Mouse (Mus musculus) CD4-positive naive resting alpha-beta T cell, adult 76 days (primary cell): ENCODE results near the gene Ms4a6b. TPM values are rescaled to one million over a fixed set of nuclear protein-coding genes. Genes with fewer than 3 reads are reported as not detected.

Source experiments
- total RNA-seq: library from RNA; stranded (reverse); gene quantifications from one replicate; pipeline ENCODE4 v1.2.4, GENCODE M21; 2023

Gene Ms4a6b
- total RNA-seq = 599 TPM

DNA sequence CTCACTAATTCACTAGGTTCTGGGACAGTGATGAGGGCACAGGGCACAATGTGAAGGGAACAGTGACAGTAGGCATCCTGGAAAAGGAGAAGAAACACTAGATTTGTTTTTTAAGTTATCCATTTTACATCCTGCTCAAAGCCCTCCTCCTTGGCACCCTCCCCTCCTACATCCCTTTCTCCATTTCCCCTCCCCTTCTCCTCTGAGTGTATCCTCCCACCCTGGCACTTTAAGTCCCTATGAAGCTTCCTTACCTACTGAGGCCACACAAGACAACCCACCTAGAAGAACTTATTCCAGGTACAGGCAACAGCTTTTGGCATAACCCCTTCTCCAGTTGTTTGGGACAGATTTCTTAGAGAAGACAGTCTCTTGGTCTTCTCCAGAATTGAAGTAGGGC is at the start of gene Ms4a6b:
TSS of gene Ms4a6b (plus strand) at position 267 of the 400 bp plus-strand sequence.

DNA sequence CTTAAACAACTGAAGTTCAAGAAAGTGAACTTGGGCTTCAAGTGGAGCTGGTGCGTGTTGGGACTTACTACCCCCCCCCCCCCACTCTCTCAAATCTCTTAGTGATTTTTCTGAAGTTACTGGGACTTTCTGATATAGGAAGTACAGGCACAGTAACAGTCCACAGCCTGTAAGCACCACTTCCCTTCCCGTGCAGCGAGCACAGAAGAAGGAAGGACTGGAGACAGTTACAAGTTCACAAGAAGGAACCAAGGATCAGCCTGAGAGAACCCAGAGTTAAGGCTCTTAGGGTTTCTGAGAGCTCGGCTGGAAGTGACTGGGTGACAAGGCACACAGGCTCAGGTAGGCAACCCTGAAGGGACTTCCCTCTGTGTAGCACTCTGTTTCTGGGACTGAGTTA is 47.1 kb upstream of the Ms4a6b start, which contains the start of gene Ms4a6c:
TSS of gene Ms4a6c (plus strand) at position 152 of the 400 bp plus-strand sequence.

GRCm38 (mm10) chr19:11485746-11486145 is 30.6 kb upstream of the Ms4a6b start, which contains the start of gene Gm8369:
Gm8369 (plus strand) TSS chr19:11485938.

DNA sequence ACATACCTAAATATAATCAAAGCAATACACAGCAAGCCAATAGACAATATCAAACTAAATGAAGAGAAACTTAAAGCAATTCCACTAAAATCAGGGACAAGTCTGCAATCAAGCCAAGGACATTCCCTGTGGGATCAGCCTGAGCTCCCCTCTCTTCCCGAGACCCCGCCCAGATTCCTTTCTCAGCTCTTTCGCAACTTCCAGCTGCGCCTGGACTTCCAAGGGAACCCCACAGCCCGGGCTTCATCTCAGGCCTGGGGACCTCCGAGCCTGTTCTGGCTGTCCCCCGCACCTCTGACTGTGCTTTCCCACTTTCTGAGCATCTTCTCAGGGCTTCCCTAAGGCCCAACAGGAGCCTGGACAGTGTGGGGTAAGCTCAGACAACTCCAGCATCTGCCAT is 20.3 kb downstream of the Ms4a6b start, which contains the start of gene Ms4a4d:
TSS of gene Ms4a4d (plus strand) at position 209 of the 400 bp plus-strand sequence.

Other genes with a start within 250 kb of the Ms4a6b start
- gene Ms4a5, start 232.6 kb upstream of the Ms4a6b start, total RNA-seq = not detected
- 0.15 TPM for gene Ms4a14, start 202.1 kb upstream of the Ms4a6b start, total RNA-seq
- gene Ms4a7, start 180.4 kb upstream of the Ms4a6b start, total RNA-seq = not detected
- gene Ms4a4a, start 141.0 kb upstream of the Ms4a6b start, total RNA-seq = 0.97 TPM
- gene Ms4a4c, start 111.7 kb upstream of the Ms4a6b start, total RNA-seq = 20.8 TPM
- 734 TPM for gene Ms4a4b, start 73.0 kb upstream of the Ms4a6b start, total RNA-seq
- gene Ms4a6c, start 47.1 kb upstream of the Ms4a6b start, total RNA-seq = 37.5 TPM
- 436 TPM for gene Gm8369, start 30.6 kb upstream of the Ms4a6b start, total RNA-seq
- 0.76 TPM for gene Ms4a4d, start 20.3 kb downstream of the Ms4a6b start, total RNA-seq
- 5.1 TPM for gene Ms4a6d, start 88.3 kb downstream of the Ms4a6b start, total RNA-seq
- gene Ms4a2, start 107.2 kb downstream of the Ms4a6b start, total RNA-seq = not detected
- not detected for gene Ms4a3, start 124.3 kb downstream of the Ms4a6b start, total RNA-seq
- gene Oosp2, start 144.0 kb downstream of the Ms4a6b start, total RNA-seq = not detected
- gene Oosp1, start 174.6 kb downstream of the Ms4a6b start, total RNA-seq = not detected
- gene Oosp3, start 180.5 kb downstream of the Ms4a6b start, total RNA-seq = not detected
- not detected for gene Gif, start 231.0 kb downstream of the Ms4a6b start, total RNA-seq